Mouse (Mus musculus): ENCODE results near the gene Klhdc7b. TPM values are rescaled to one million over a fixed set of nuclear protein-coding genes. Genes with fewer than 3 reads are reported as not detected.

The Klhdc7b gene
- polyA plus RNA-seq (2016; fragmentation: Nextera tagmentation; extraction: Ambion mirVana), result 0.04 TPM in 1 of 2 replicates, not detected in the other

GRCm38 (mm10) chr15:89384617-89385016 lies at the start of gene Klhdc7b:
Gene Klhdc7b (plus strand): TSS chr15:89384917.
- WGBS, result 94% methylated on average over 7 of the region's 7 CpGs
- H3K27ac ChIP-seq, result no peak within 1 kb of the TSS

GRCm38 (mm10) chr15:89336422-89336821 lies 48.3 kb upstream of the Klhdc7b start:
- 87% methylated on average over 14 of the region's 14 CpGs for WGBS
- DNase-seq (ENCODE audit: extremely low spot score, low spot score), result no peak
- Histone ChIP-seq H3K9me3 (no peaks in the 10 kb centered on the region), H3K4me1 (no peaks in the 10 kb centered on the region), H3K27ac (no peak overlapping the region), H3K27me3 (ENCODE audit: poor library complexity, severe bottlenecking) (no peaks in the 10 kb centered on the region), H3K36me3 (replicated peaks) (no peaks in the 10 kb centered on the region), H3K4me3 (no peak overlapping the region)

More at GRCm38 (mm10) chr15:89384617-89385016, at the start of gene Klhdc7b:
- DNase-seq (ENCODE audit: extremely low spot score, low spot score), result no peak
- peaks cover under 1% of the 10 kb centered on the region for H3K4me1 ChIP-seq
- no peaks in the 10 kb centered on the region for H3K36me3 ChIP-seq (replicated peaks)
- no peak within 1 kb of the TSS for H3K4me3 ChIP-seq
- H3K27me3 ChIP-seq (ENCODE audit: poor library complexity, severe bottlenecking), result peaks cover 59% of the 10 kb centered on the region
- no peaks in the 10 kb centered on the region for H3K9me3 ChIP-seq

GRCm38 (mm10) chr15:89339696-89340095 lies 45.0 kb upstream of the Klhdc7b start:
- 92% methylated on average over 2 of the region's 2 CpGs for WGBS
- H3K27ac ChIP-seq, result no peak overlapping the region
- H3K9me3 ChIP-seq, result no peaks in the 10 kb centered on the region
- H3K4me1 ChIP-seq, result no peaks in the 10 kb centered on the region
- H3K4me3 ChIP-seq, result no peak overlapping the region
- H3K27me3 ChIP-seq (ENCODE audit: poor library complexity, severe bottlenecking), result no peaks in the 10 kb centered on the region
- no peak for DNase-seq (ENCODE audit: extremely low spot score, low spot score)
- no peaks in the 10 kb centered on the region for H3K36me3 ChIP-seq (replicated peaks)

GRCm38 (mm10) chr15:89340136-89340535 lies 44.6 kb upstream of the Klhdc7b start:
- 87% methylated on average over 3 of the region's 3 CpGs for WGBS
- Histone ChIP-seq H3K27me3 (ENCODE audit: poor library complexity, severe bottlenecking) (no peaks in the 10 kb centered on the region), H3K4me1 (no peaks in the 10 kb centered on the region), H3K36me3 (replicated peaks) (no peaks in the 10 kb centered on the region), H3K9me3 (no peaks in the 10 kb centered on the region), H3K4me3 (no peak overlapping the region), H3K27ac (no peak overlapping the region)
- DNase-seq (ENCODE audit: extremely low spot score, low spot score), result no peak

- H3K36me3 ChIP-seq (replicated peaks), result no peaks in the 10 kb centered on the region
- H3K4me1 ChIP-seq, result no peaks in the 10 kb centered on the region
- no peak overlapping the region for H3K4me3 ChIP-seq
- WGBS, result 51% methylated on average over 1 of the region's 1 CpGs
- H3K27ac ChIP-seq, result no peak overlapping the region
- no peak for DNase-seq (ENCODE audit: extremely low spot score, low spot score)
- H3K9me3 ChIP-seq, result no peaks in the 10 kb centered on the region
- H3K27me3 ChIP-seq (ENCODE audit: poor library complexity, severe bottlenecking), result no peaks in the 10 kb centered on the region
Observed at GRCm38 (mm10) chr15:89341678-89342077, 43.0 kb upstream of the Klhdc7b start.

GRCm38 (mm10) chr15:89343325-89343724 lies 41.4 kb upstream of the Klhdc7b start:
- H3K27me3 ChIP-seq (ENCODE audit: poor library complexity, severe bottlenecking), result no peaks in the 10 kb centered on the region
- H3K4me3 ChIP-seq, result no peak overlapping the region
- 93% methylated on average over 3 of the region's 3 CpGs for WGBS
- H3K36me3 ChIP-seq (replicated peaks), result no peaks in the 10 kb centered on the region
- H3K4me1 ChIP-seq, result no peaks in the 10 kb centered on the region
- no peak for DNase-seq (ENCODE audit: extremely low spot score, low spot score)
- no peak overlapping the region for H3K27ac ChIP-seq
- H3K9me3 ChIP-seq, result no peaks in the 10 kb centered on the region

GRCm38 (mm10) chr15:89350447-89350846 lies 34.3 kb upstream of the Klhdc7b start:
- H3K4me1 ChIP-seq, result peaks cover 18% of the 10 kb centered on the region
- DNase-seq (ENCODE audit: extremely low spot score, low spot score), result no peak
- 91% methylated on average over 5 of the region's 5 CpGs for WGBS
- H3K27ac ChIP-seq, result no peak overlapping the region
- no peaks in the 10 kb centered on the region for H3K9me3 ChIP-seq
- H3K36me3 ChIP-seq (replicated peaks), result peaks cover 49% of the 10 kb centered on the region
- no peaks in the 10 kb centered on the region for H3K27me3 ChIP-seq (ENCODE audit: poor library complexity, severe bottlenecking)
- H3K4me3 ChIP-seq, result no peak overlapping the region

- no peak for DNase-seq (ENCODE audit: extremely low spot score, low spot score)
- peaks cover 18% of the 10 kb centered on the region for H3K4me1 ChIP-seq
- H3K27ac ChIP-seq, result no peak overlapping the region
- H3K36me3 ChIP-seq (replicated peaks), result peaks cover 49% of the 10 kb centered on the region
- H3K27me3 ChIP-seq (ENCODE audit: poor library complexity, severe bottlenecking), result no peaks in the 10 kb centered on the region
- H3K4me3 ChIP-seq, result no peak overlapping the region
- WGBS, result 90% methylated on average over 15 of the region's 15 CpGs
- no peaks in the 10 kb centered on the region for H3K9me3 ChIP-seq
Observed at GRCm38 (mm10) chr15:89351302-89351701, 33.4 kb upstream of the Klhdc7b start.

GRCm38 (mm10) chr15:89352054-89352453 lies 32.7 kb upstream of the Klhdc7b start:
- Histone ChIP-seq H3K4me3 (no peak overlapping the region), H3K27ac (no peak overlapping the region), H3K9me3 (no peaks in the 10 kb centered on the region), H3K27me3 (ENCODE audit: poor library complexity, severe bottlenecking) (no peaks in the 10 kb centered on the region), H3K4me1 (peaks cover 22% of the 10 kb centered on the region), H3K36me3 (replicated peaks) (peaks cover 49% of the 10 kb centered on the region)
- DNase-seq (ENCODE audit: extremely low spot score, low spot score), result no peak
- 97% methylated on average over 14 of the region's 14 CpGs for WGBS

- Histone ChIP-seq H3K4me3 (no peak overlapping the region), H3K27me3 (ENCODE audit: poor library complexity, severe bottlenecking) (no peaks in the 10 kb centered on the region), H3K27ac (no peak overlapping the region), H3K36me3 (replicated peaks) (peaks cover 51% of the 10 kb centered on the region), H3K9me3 (no peaks in the 10 kb centered on the region), H3K4me1 (peaks cover 30% of the 10 kb centered on the region)
- DNase-seq (ENCODE audit: extremely low spot score, low spot score), result no peak
- 94% methylated on average over 12 of the region's 12 CpGs for WGBS
Observed at GRCm38 (mm10) chr15:89352795-89353194, 31.9 kb upstream of the Klhdc7b start.

GRCm38 (mm10) chr15:89353837-89354236 lies 30.9 kb upstream of the Klhdc7b start:
- 96% methylated on average over 16 of the region's 16 CpGs for WGBS
- peak overlapping the region; percentile 95; the same call in 1 of the 2 replicates for H3K27ac ChIP-seq
- no peak for DNase-seq (ENCODE audit: extremely low spot score, low spot score)
- peaks cover 58% of the 10 kb centered on the region for H3K36me3 ChIP-seq (replicated peaks)
- peaks cover 35% of the 10 kb centered on the region for H3K4me1 ChIP-seq
- peak overlapping the region; percentile 69 for H3K4me3 ChIP-seq
- H3K27me3 ChIP-seq (ENCODE audit: poor library complexity, severe bottlenecking), result no peaks in the 10 kb centered on the region
- no peaks in the 10 kb centered on the region for H3K9me3 ChIP-seq

- no peak for DNase-seq (ENCODE audit: extremely low spot score, low spot score)
- peaks cover 63% of the 10 kb centered on the region for H3K36me3 ChIP-seq (replicated peaks)
- 86% methylated on average over 7 of the region's 7 CpGs for WGBS
- H3K9me3 ChIP-seq, result no peaks in the 10 kb centered on the region
- H3K27me3 ChIP-seq (ENCODE audit: poor library complexity, severe bottlenecking), result no peaks in the 10 kb centered on the region
- H3K4me3 ChIP-seq, result peak overlapping the region; percentile 69
- H3K27ac ChIP-seq, result peak overlapping the region; percentile 95
- peaks cover 35% of the 10 kb centered on the region for H3K4me1 ChIP-seq
Observed at GRCm38 (mm10) chr15:89354455-89354854, 30.3 kb upstream of the Klhdc7b start.

GRCm38 (mm10) chr15:89355241-89356187 lies 29.2 kb upstream of the Klhdc7b start, which contains the start of the genes Lmf2 and Ncaph2:
Gene Lmf2 (minus strand): TSS chr15:89355659.
Gene Ncaph2 (plus strand): TSS chr15:89355719.
- peaks cover 64% of the 10 kb centered on the region for H3K36me3 ChIP-seq (replicated peaks)
- no peaks in the 10 kb centered on the region for H3K27me3 ChIP-seq (ENCODE audit: poor library complexity, severe bottlenecking)
- peak within 1 kb of the TSS; percentile 95 for H3K27ac ChIP-seq
- peaks cover 35% of the 10 kb centered on the region for H3K4me1 ChIP-seq
- DNase-seq (ENCODE audit: extremely low spot score, low spot score), result peak; percentile 98
- peak within 1 kb of the TSS; percentile 69 for H3K4me3 ChIP-seq
- WGBS, result under 1% methylated on average over 64 of the region's 64 CpGs
- H3K9me3 ChIP-seq, result no peaks in the 10 kb centered on the region

All from forebrain, embryonic 10.5 days (tissue).